Mouse (Mus musculus) forebrain, embryonic 14.5 days (tissue): Measurements from ENCODE around the gene Opalin. TPM values are rescaled to one million over a fixed set of nuclear protein-coding genes. Genes with fewer than 3 reads are reported as not detected.
A peak's percentile ranks its signal among the peaks of the same experiment; 100 is the strongest.

Experiments
- ATAC-seq: fragments of 200-750 bp; cut with Nextera tagmentation; 2 replicates; pipeline ENCODE4 v1.8.0; 2017; ENCODE audit warnings: mild to moderate bottlenecking, moderate library complexity
- DNase-seq: peaks from one replicate; pipeline ENCODE4 v3.0.0-alpha.2; 2015; ENCODE audit warnings: low spot score
- H3K27ac ChIP-seq: fragments of 300-500 bp; sonication (generic); 2 replicates; pipeline ENCODE4 v1.5.1; 2014; ENCODE audit warnings: low read depth, mild to moderate bottlenecking, control low read depth, low read length, moderate library complexity
- H3K27me3 ChIP-seq: fragments of 300-500 bp; sonication (generic); replicated peaks from 2 replicates; pipeline ENCODE4 v1.6.1; 2014; ENCODE audit warnings: low read length, control low read depth, mixed read lengths; ENCODE audit not compliant: control insufficient read depth, insufficient read depth
- H3K36me3 ChIP-seq: fragments of 300-500 bp; sonication (generic); 2 replicates; pipeline ENCODE4 v1.6.1; 2014; ENCODE audit warnings: low read length, control low read depth; ENCODE audit not compliant: control insufficient read depth, insufficient read depth
- H3K4me1 ChIP-seq: fragments of 300-500 bp; sonication (generic); 2 replicates; pipeline ENCODE4 v1.6.1; 2014; ENCODE audit warnings: antibody characterized with exemption, low read length, control low read depth; ENCODE audit not compliant: control insufficient read depth, insufficient read depth
- H3K4me2 ChIP-seq: fragments of 300-500 bp; sonication (generic); 2 replicates; pipeline ENCODE4 v1.6.1; 2014; ENCODE audit warnings: mild to moderate bottlenecking, control low read depth, low read length
- H3K4me3 ChIP-seq: fragments of 300-500 bp; sonication (generic); 2 replicates; pipeline ENCODE4 v1.5.1; 2014; ENCODE audit warnings: low read depth, low read length, control low read depth
- H3K9ac ChIP-seq: fragments of 300-500 bp; sonication (generic); 2 replicates; pipeline ENCODE4 v1.6.1; 2014; ENCODE audit warnings: mild to moderate bottlenecking, low read length, control low read depth, moderate library complexity
- H3K9me3 ChIP-seq: fragments of 300-500 bp; sonication (generic); replicated peaks from 2 replicates; pipeline ENCODE4 v1.6.1; 2016; ENCODE audit warnings: low read length, control low read depth, mixed read lengths; ENCODE audit not compliant: control insufficient read depth
- WGBS: fragments of 180-500 bp; shearing (Covaris S2); extraction: QIAGEN DNeasy Blood & Tissue Kit; methylation state at CpG from one replicate; pipeline ENCODE4 v1.1.7; 2014; 5-methylcytosine and 5-hydroxymethylcytosine counted together
- polyA plus RNA-seq: library from polyadenylated mRNA; unstranded; fragments of >200 nt; fragmentation: Nextera tagmentation; extraction: Ambion mirVana; gene quantifications from 2 replicates; pipeline ENCODE4 v1.2.1, GENCODE M21; 2014

The Opalin gene
- polyA plus RNA-seq, 1 experiment from 2014 or later = not detected

DNA sequence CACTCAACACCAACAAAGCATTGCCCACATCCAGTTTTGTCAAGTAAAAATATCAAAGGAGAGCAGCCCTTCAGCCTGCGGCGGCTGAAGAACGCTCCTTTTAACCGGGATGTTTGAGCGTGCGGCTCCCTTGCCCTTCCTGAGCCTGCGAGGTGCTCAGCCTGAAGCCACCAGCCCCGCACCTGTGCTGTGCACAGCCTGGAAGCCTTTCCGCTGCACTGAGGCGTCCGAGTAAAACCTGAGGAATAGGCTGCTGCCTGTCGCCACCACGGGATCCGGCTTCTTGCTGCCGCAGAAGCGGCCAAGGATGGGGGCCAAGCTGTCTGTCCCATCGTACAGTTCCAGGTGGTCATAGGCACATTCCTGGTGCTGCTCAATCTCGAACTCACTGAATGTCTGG is 11.6 kb upstream of the Opalin start:
- Histone ChIP-seq H3K4me1 (0 out of 2 replicates have a peak, but pooled peaks cover 2% of the 10 kb centered on the region), H3K9me3 (no peaks in the 10 kb centered on the region), H3K36me3 (no peaks in the 10 kb centered on the region), H3K4me3 (no peak overlapping the region), H3K4me2 (peak overlapping the region; percentile 21; the same call in 1 of the 2 replicates), H3K27me3 (no peaks in the 10 kb centered on the region), H3K9ac (no peak overlapping the region), H3K27ac (no peak overlapping the region)
- 38% methylated on average over 18 of the region's 18 CpGs for WGBS
- ATAC-seq (no peak), DNase-seq (no peak)

DNA sequence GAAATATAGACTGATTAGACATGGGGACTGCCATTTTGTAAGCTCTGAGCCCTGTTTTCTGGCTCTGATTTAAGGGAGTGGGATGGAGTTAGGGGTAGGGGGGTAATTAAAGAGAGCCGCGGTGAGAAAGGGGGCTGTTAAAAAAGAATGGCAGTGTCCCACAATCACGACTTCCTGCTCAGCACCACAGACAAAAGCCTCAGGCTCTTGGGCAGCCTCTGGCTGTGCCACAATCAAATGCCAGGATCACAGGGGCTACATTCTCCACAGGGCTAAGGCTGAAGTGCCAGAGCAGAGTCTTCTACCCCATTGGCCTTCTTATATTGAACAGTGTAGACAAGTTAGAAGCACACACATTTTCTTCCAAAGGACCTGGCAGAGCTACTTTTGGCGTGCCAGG is 11.0 kb upstream of the Opalin start:
- Histone ChIP-seq H3K9me3 (no peaks in the 10 kb centered on the region), H3K27me3 (no peaks in the 10 kb centered on the region), H3K9ac (no peak overlapping the region), H3K4me3 (no peak overlapping the region), H3K4me2 (no peak overlapping the region), H3K36me3 (no peaks in the 10 kb centered on the region), H3K27ac (no peak overlapping the region), H3K4me1 (0 out of 2 replicates have a peak, but pooled peaks cover 2% of the 10 kb centered on the region)
- 38% methylated on average over 4 of the region's 4 CpGs for WGBS
- ATAC-seq = no peak
- no peak for DNase-seq

DNA sequence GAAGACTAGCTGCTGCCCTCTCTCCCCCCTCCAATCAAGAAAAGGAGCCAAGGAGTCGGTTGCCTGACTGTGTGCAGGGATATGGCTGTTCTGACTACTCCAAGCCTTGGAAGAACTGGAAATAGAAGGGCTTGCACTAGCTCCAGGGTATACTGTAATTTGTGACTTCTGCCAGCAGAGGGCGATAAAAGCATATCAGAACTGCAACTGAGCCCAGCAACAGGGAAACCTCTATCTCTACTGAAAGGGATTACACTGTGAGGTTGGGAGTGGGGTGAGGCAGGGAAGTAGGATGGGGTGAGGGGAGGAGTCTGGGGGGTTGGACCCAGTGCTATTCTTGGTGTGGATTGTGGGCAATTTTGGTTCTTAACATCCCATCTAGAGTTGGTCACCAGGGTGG is 9.8 kb upstream of the Opalin start:
- Histone ChIP-seq H3K4me2 (no peak overlapping the region), H3K36me3 (no peaks in the 10 kb centered on the region), H3K4me3 (no peak overlapping the region), H3K4me1 (peaks cover 3% of the 10 kb centered on the region), H3K9me3 (no peaks in the 10 kb centered on the region), H3K27me3 (no peaks in the 10 kb centered on the region), H3K27ac (no peak overlapping the region), H3K9ac (no peak overlapping the region)
- peak; percentile 63 for ATAC-seq
- peak; percentile 92 for DNase-seq
- WGBS = 17% methylated on average over 2 of the region's 2 CpGs

DNA sequence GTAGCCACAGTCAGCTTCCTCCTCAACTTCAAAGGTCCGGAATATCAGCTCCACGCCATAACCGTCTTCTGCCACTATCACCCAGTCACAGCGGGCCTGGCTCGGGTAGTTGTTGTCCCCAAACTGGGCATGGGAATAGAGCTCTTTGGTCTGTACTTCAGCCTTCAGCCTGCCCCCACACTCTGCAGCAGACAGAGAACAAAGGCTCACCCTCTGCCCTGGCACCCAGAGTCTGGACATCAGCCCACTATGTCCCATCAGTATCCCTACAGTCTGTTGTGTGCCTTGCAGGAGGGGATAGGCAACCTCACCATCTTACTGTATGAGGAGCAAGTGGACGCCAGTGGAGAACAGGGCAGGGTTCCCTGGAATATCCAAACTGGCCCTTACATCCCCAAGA is 9.4 kb upstream of the Opalin start:
- Histone ChIP-seq H3K9me3 (no peaks in the 10 kb centered on the region), H3K36me3 (no peaks in the 10 kb centered on the region), H3K9ac (no peak overlapping the region), H3K27me3 (no peaks in the 10 kb centered on the region), H3K27ac (no peak overlapping the region), H3K4me2 (no peak overlapping the region), H3K4me3 (no peak overlapping the region), H3K4me1 (peaks cover 7% of the 10 kb centered on the region)
- DNase-seq = no peak
- 86% methylated on average over 6 of the region's 6 CpGs for WGBS
- ATAC-seq = peak; percentile 1; the same call in 1 of the 2 replicates

DNA sequence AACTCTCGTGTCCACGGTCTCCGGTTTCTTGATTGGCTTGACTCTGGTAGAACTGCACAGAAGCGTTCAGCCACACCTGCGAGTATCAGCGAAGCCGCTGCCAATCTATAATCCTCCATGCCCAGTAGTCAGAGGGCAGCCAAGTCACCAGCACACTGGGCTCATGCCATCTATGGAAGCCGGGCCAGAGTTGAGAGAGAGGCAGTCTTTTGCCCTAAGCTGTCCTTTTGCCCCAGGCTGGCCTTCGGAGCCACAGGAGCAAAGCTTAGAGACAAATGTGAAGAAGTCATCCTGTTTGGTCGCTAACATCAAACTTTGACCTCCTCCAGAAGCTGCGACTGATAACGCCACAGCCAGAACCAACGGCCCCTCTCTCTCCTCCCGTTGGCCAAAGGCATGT is 6.7 kb upstream of the Opalin start:
- Histone ChIP-seq H3K4me2 (no peak overlapping the region), H3K9me3 (no peaks in the 10 kb centered on the region), H3K9ac (no peak overlapping the region), H3K4me3 (no peak overlapping the region), H3K27me3 (no peaks in the 10 kb centered on the region), H3K36me3 (no peaks in the 10 kb centered on the region), H3K4me1 (peaks cover 10% of the 10 kb centered on the region), H3K27ac (no peak overlapping the region)
- ATAC-seq (no peak), DNase-seq (no peak)
- WGBS = 94% methylated on average over 14 of the region's 14 CpGs

DNA sequence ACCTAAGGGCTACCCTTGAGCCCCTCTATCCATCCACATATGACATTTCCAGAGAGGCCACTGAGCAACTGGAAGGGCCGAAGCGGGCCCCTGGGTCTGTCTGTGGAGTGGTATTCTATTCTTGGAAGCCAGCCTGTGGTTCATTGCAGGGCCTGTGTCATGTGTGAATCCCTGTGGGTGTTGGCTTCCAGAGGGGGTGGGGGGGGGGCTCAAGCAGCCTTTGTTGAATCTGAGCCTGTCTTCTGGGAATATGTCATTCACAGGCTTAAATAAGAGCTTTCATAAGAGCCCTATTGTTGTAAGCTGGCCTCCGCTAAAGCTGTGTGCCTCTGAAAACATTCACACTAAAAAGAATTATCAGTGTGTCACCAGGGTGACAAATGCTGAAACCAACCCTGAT is 4.7 kb upstream of the Opalin start:
- DNase-seq (peak; percentile 61), ATAC-seq (peak; percentile 74)
- Histone ChIP-seq H3K9me3 (no peaks in the 10 kb centered on the region), H3K4me3 (no peak overlapping the region), H3K36me3 (no peaks in the 10 kb centered on the region), H3K27me3 (no peaks in the 10 kb centered on the region), H3K4me1 (peaks cover 8% of the 10 kb centered on the region), H3K9ac (0 out of 2 replicates have a peak overlapping the region, but pooled peaks have one; percentile 0), H3K27ac (peak overlapping the region; percentile 44; the same call in 1 of the 2 replicates), H3K4me2 (no peak overlapping the region)
- WGBS = 23% methylated on average over 3 of the region's 3 CpGs

DNA sequence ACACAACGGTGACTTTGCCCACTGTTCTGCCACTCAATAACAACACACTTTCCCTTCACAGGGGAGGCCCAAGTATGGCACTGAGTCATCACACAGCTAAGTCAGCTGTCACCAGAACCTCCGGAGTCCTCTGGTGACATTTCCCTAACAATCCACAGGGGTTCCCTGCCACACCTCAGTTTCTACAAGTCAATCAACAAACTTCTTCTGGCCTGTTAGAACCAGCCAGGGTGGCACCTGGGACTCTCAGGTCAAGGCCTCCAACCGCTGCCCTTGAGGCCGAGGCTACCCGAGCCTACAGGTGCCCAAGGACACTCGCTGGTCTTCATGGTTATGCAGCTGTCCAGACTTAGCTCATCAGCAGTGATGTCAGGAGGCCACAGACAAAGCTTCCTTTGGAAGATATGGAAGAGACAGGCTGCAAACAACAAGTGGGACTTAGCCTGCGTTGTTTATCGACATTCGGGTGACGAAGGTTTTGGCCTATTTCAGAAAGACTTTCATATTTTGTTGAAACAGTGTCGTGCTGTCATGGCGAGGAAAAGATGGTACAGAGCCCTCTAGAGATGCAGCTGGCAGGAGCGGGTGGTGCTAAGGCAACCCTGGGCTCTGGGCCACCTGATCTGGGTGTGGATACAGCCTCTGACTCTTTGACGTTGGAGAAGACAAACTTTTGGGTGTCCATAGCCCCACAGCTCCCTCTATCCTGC is 3.0 kb downstream of the Opalin start:
- Histone ChIP-seq H3K9me3 (no peaks in the 10 kb centered on the region), H3K9ac (no peak overlapping the region), H3K27ac (no peak overlapping the region), H3K27me3 (no peaks in the 10 kb centered on the region), H3K4me2 (no peak overlapping the region), H3K36me3 (no peaks in the 10 kb centered on the region), H3K4me1 (no peaks in the 10 kb centered on the region), H3K4me3 (no peak overlapping the region)
- 86% methylated on average over 14 of the region's 14 CpGs for WGBS
- no peak for DNase-seq
- ATAC-seq = no peak

DNA sequence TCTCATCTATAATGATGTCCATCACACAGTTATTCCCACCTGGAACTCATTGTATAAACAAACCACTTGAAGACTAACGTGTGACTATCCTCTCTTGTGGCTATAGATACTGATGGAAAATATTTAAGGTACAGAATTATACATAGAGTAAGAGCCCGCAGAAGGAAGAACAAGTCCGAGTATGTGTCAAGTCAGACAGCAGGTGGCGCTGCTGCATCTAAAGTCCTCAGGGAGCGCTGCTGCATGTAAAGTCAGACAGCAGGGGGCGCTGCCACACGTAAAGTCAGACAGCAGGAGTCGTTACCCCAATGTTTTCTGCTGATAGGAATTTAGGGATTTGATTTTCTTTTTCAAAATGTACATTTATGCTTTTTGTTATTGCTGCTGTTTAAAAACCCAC is 5.4 kb downstream of the Opalin start:
- H3K4me3 ChIP-seq = no peak overlapping the region
- H3K36me3 ChIP-seq = no peaks in the 10 kb centered on the region
- H3K9me3 ChIP-seq = no peaks in the 10 kb centered on the region
- H3K27ac ChIP-seq = no peak overlapping the region
- H3K27me3 ChIP-seq = no peaks in the 10 kb centered on the region
- peak; percentile 95 for DNase-seq
- no peaks in the 10 kb centered on the region for H3K4me1 ChIP-seq
- 6% methylated on average over 8 of the region's 8 CpGs for WGBS
- ATAC-seq = 0 out of 2 replicates have a peak, but pooled peaks have one; percentile 60
- no peak overlapping the region for H3K4me2 ChIP-seq
- H3K9ac ChIP-seq = no peak overlapping the region

DNA sequence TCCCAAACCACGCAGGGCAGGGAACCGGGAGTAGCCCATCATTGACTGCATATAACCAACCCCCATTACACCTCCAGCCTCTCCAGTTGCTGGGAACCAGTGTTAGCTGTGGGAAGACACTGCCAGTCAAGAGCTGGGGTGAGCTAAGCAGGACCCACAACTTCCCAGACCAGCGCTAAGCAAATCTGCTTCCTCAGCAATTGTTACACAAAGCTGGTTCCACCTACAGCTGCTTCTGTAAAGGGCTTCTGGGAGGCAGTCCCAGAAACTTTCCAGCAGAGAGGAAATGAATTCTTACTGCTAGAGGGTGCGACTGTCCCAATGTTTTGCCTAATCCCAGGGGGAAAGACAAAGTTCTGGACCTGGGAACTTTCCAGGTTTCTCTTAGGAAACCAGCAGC is 22.2 kb downstream of the Opalin start:
- Histone ChIP-seq H3K4me3 (no peak overlapping the region), H3K27ac (no peak overlapping the region), H3K9me3 (no peaks in the 10 kb centered on the region), H3K27me3 (no peaks in the 10 kb centered on the region), H3K4me2 (no peak overlapping the region), H3K36me3 (no peaks in the 10 kb centered on the region), H3K9ac (no peak overlapping the region), H3K4me1 (no peaks in the 10 kb centered on the region)
- WGBS = 70% methylated on average over 4 of the region's 4 CpGs
- ATAC-seq = no peak
- DNase-seq = no peak
